Mouse (Mus musculus) testis, adult 2 months (tissue): ENCODE results near the gene Serpinf2.

Experiments
- CTCF ChIP-seq: fragments of 200-500 bp; IDR thresholded peaks from 2 replicates; pipeline ENCODE4 v1.5.1; 2012; ENCODE audit warnings: low read depth, mild to moderate bottlenecking, inconsistent platforms, low read length, moderate library complexity; ENCODE audit not compliant: control insufficient read depth, insufficient read depth, insufficient replicate concordance
- POLR2A ChIP-seq: fragments of 200-500 bp; IDR thresholded peaks from 2 replicates; pipeline ENCODE4 v1.6.1; 2012; ENCODE audit warnings: low read depth, mild to moderate bottlenecking, inconsistent platforms, low read length, moderate library complexity; ENCODE audit not compliant: control insufficient read depth

- TF ChIP-seq CTCF (no peak), POLR2A (no peak)
Observed at GRCm38 (mm10) chr11:75415994-75416393, 23.4 kb downstream of the Serpinf2 start.
